Mouse (Mus musculus): ENCODE results near the gene 1810013L24Rik. TPM values are rescaled to one million over a fixed set of nuclear protein-coding genes. Genes with fewer than 3 reads are reported as not detected.

The 1810013L24Rik gene
- polyA plus RNA-seq (2015; fragmentation: Nextera tagmentation; extraction: Ambion mirVana) = 14.2 and 15.3 TPM in 2 replicates

DNA sequence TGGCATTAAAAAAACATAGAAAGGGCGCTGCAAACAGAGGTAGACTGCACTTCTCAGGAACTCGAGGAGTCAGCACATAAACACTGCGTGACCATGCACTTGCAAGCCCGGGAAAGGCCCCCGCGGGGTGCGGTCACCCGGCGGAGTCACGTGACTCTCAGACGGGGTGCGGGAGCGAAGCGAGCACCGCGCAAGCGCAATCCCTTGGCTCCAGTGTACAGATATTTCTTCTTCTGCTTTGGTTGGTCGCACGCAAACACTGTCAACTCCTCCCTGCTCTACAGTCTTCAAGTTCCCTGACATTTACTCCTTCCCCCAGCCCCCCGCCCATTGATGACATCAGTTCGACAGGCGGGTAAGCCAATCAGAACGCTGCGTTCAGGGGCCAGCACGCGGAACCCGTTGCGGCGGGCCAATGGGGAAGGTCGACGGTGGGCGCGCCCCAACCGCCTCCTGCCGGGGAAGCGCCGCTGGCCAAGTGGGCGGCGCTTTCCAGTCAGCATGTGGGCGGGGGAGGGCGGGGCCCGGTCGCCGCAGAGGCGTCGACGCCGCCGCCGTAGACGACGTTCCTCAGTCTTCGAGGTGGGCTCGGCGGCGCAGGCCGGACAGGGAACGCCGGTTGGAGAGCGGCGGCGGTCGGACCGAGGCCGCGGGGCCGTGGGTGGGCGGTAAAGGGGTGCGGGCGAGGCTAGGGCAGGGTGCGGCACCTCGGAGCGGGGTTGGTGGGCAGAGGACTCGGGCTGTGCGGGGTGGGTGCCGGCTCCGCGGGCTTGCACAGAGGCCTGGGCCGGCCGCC is at the start of gene 1810013L24Rik:
1810013L24Rik (plus strand) TSS at position 537 of the 796 bp plus-strand sequence.

GRCm38 (mm10) chr16:8791949-8792557 is 37.8 kb upstream of the 1810013L24Rik start, which contains the start of gene Usp7:
TSS of gene Usp7 (minus strand) at chr16:8792308.

Other genes with a start within 250 kb of the 1810013L24Rik start
- 42.8 and 45.5 TPM in 2 replicates for gene Pmm2, start 192.4 kb upstream of the 1810013L24Rik start, polyA plus RNA-seq (2015; fragmentation: Nextera tagmentation; extraction: Ambion mirVana)
- gene Tmem186, start 192.4 kb upstream of the 1810013L24Rik start, polyA plus RNA-seq (2015; fragmentation: Nextera tagmentation; extraction: Ambion mirVana) = 12.2 and 13.0 TPM in 2 replicates
- 106 and 118 TPM in 2 replicates for gene Carhsp1, start 157.9 kb upstream of the 1810013L24Rik start, polyA plus RNA-seq (2015; fragmentation: Nextera tagmentation; extraction: Ambion mirVana)
- not detected in 2 replicates for gene Gm5767, start 149.3 kb upstream of the 1810013L24Rik start, polyA plus RNA-seq (2015; fragmentation: Nextera tagmentation; extraction: Ambion mirVana)
- gene Usp7, start 37.8 kb upstream of the 1810013L24Rik start, polyA plus RNA-seq (2015; fragmentation: Nextera tagmentation; extraction: Ambion mirVana) = 45.7 and 47.2 TPM in 2 replicates